Mouse (Mus musculus) testis, adult 2 months (tissue): ENCODE data around the gene Rnf5. TPM values are rescaled to one million over a fixed set of nuclear protein-coding genes. Genes with fewer than 3 reads are reported as not detected.
A peak's percentile ranks its signal among the peaks of the same experiment; 100 is the strongest.

ENCODE experiments used
- H3K27ac ChIP-seq: fragments of 200-500 bp; 2 replicates; pipeline ENCODE4 v1.5.1; 2012; ENCODE audit warnings: low read depth, low read length; ENCODE audit not compliant: control insufficient read depth, insufficient read depth
- H3K27me3 ChIP-seq: fragments of 200-500 bp; 2 replicates; pipeline ENCODE4 v1.6.1; 2012; ENCODE audit warnings: mild to moderate bottlenecking, low read length, moderate library complexity; ENCODE audit not compliant: control insufficient read depth, insufficient read depth
- H3K36me3 ChIP-seq: fragments of 200-500 bp; 2 replicates; pipeline ENCODE4 v1.6.1; 2012; ENCODE audit warnings: mild to moderate bottlenecking, low read length; ENCODE audit not compliant: control insufficient read depth, insufficient read depth
- H3K4me1 ChIP-seq: fragments of 200-500 bp; 2 replicates; pipeline ENCODE4 v1.6.1; 2012; ENCODE audit warnings: low read length; ENCODE audit not compliant: control insufficient read depth, insufficient read depth
- H3K4me3 ChIP-seq: fragments of 200-500 bp; 2 replicates; pipeline ENCODE4 v1.5.1; 2012; ENCODE audit warnings: low read depth, mild to moderate bottlenecking, low read length, moderate library complexity, mixed read lengths; ENCODE audit not compliant: control insufficient read depth
- CTCF ChIP-seq: fragments of 200-500 bp; IDR thresholded peaks from 2 replicates; pipeline ENCODE4 v1.5.1; 2012; ENCODE audit warnings: low read depth, mild to moderate bottlenecking, inconsistent platforms, low read length, moderate library complexity; ENCODE audit not compliant: control insufficient read depth, insufficient read depth, insufficient replicate concordance
- POLR2A ChIP-seq: fragments of 200-500 bp; IDR thresholded peaks from 2 replicates; pipeline ENCODE4 v1.6.1; 2012; ENCODE audit warnings: low read depth, mild to moderate bottlenecking, inconsistent platforms, low read length, moderate library complexity; ENCODE audit not compliant: control insufficient read depth
- polyA plus RNA-seq: library from polyadenylated mRNA; depleted of rRNA; stranded (reverse); fragments of >200 nt; gene quantifications from 2 replicates; pipeline ENCODE4 v1.2.3, GENCODE M21; 2012; rRNA removed

Gene Rnf5
- 56.6 and 63.4 TPM in 2 replicates for polyA plus RNA-seq

- H3K36me3 ChIP-seq, result no peaks in the 10 kb centered on the region
- H3K27ac ChIP-seq, result peak within 1 kb of the TSS; percentile 97
- H3K4me3 ChIP-seq, result peak within 1 kb of the TSS; percentile 90
- no peak for TF ChIP-seq CTCF
- TF ChIP-seq POLR2A, result peak; percentile 29; the same call in 1 of the 2 replicates
- peaks cover 10% of the 10 kb centered on the region for H3K4me1 ChIP-seq
- H3K27me3 ChIP-seq, result no peaks in the 10 kb centered on the region
Observed at GRCm38 (mm10) chr17:34603375-34604060, at the start of gene Rnf5. TSS of gene Rnf5 (minus strand) at chr17:34603690.

- peaks cover 16% of the 10 kb centered on the region for H3K36me3 ChIP-seq
- no peaks in the 10 kb centered on the region for H3K27me3 ChIP-seq
- peaks cover 4% of the 10 kb centered on the region for H3K4me1 ChIP-seq
- TF ChIP-seq CTCF (no peak), POLR2A (no peak)
- H3K4me3 ChIP-seq, result no peak overlapping the region
- no peak overlapping the region for H3K27ac ChIP-seq
Observed at GRCm38 (mm10) chr17:34652985-34653384, 49.5 kb upstream of the Rnf5 start.

GRCm38 (mm10) chr17:34652546-34652945, 49.1 kb upstream of the Rnf5 start:
- H3K27me3 ChIP-seq, result no peaks in the 10 kb centered on the region
- TF ChIP-seq CTCF (no peak), POLR2A (no peak)
- H3K27ac ChIP-seq, result no peak overlapping the region
- H3K36me3 ChIP-seq, result peaks cover 16% of the 10 kb centered on the region
- peaks cover 6% of the 10 kb centered on the region for H3K4me1 ChIP-seq
- H3K4me3 ChIP-seq, result no peak overlapping the region

GRCm38 (mm10) chr17:34651507-34652221, 48.2 kb upstream of the Rnf5 start:
- H3K27ac ChIP-seq, result no peak overlapping the region
- H3K4me1 ChIP-seq, result peaks cover 7% of the 10 kb centered on the region
- no peak overlapping the region for H3K4me3 ChIP-seq
- H3K36me3 ChIP-seq, result peaks cover 16% of the 10 kb centered on the region
- no peaks in the 10 kb centered on the region for H3K27me3 ChIP-seq
- TF ChIP-seq POLR2A (no peak), CTCF (peak; percentile 23; the same call in 1 of the 2 replicates)

- TF ChIP-seq CTCF (no peak), POLR2A (no peak)
- Histone ChIP-seq H3K4me3 (no peak overlapping the region), H3K36me3 (peaks cover 16% of the 10 kb centered on the region)
Observed at GRCm38 (mm10) chr17:34650781-34651180, 47.3 kb upstream of the Rnf5 start.

GRCm38 (mm10) chr17:34649106-34649864, 45.8 kb upstream of the Rnf5 start:
- peaks cover 17% of the 10 kb centered on the region for H3K4me1 ChIP-seq
- H3K4me3 ChIP-seq, result no peak overlapping the region
- no peaks in the 10 kb centered on the region for H3K27me3 ChIP-seq
- H3K27ac ChIP-seq, result no peak overlapping the region
- H3K36me3 ChIP-seq, result peaks cover 16% of the 10 kb centered on the region
- no peak for TF ChIP-seq CTCF
- no peak for TF ChIP-seq POLR2A

More at GRCm38 (mm10) chr17:34650781-34651180, 47.3 kb upstream of the Rnf5 start:
- Histone ChIP-seq H3K4me1 (peaks cover 14% of the 10 kb centered on the region), H3K27me3 (no peaks in the 10 kb centered on the region), H3K27ac (no peak overlapping the region)
